Mouse (Mus musculus): ENCODE data around the gene Actr6. TPM values are rescaled to one million over a fixed set of nuclear protein-coding genes. Genes with fewer than 3 reads are reported as not detected.
A peak's percentile ranks its signal among the peaks of the same experiment; 100 is the strongest.

The Actr6 gene
- total and polyA plus RNA-seq, 2 experiments: 1.8 to 19.6 TPM

GRCm38 (mm10) chr10:89744871-89745665, 13.0 kb upstream of the Actr6 start, which contains the start of gene Uhrf1bp1l:
Gene Uhrf1bp1l (plus strand): TSS chr10:89744991.
- WGBS: under 1% methylated on average over 85 of the region's 85 CpGs
- Histone ChIP-seq H3K27me3 (ENCODE audit: control insufficient read depth, insufficient read depth, low read length) (no peaks in the 10 kb centered on the region), H3K79me2 (ENCODE audit: control insufficient read depth, insufficient read depth, low read length) (peaks cover 12% of the 10 kb centered on the region; the same call in 1 of the 2 replicates), H3K27ac (replicated peaks; ENCODE audit: insufficient read depth, low read depth, low read length) (peak within 1 kb of the TSS; percentile 95), H3K36me3 (ENCODE audit: control insufficient read depth, insufficient read depth, low read length) (no peaks in the 10 kb centered on the region), H3K9ac (ENCODE audit: low read depth, low read length) (peak within 1 kb of the TSS; percentile 96), H3K4me3 (ENCODE audit: insufficient read depth, low read depth, low read length) (peak within 1 kb of the TSS; percentile 83), H3K4me1 (ENCODE audit: control insufficient read depth, insufficient read depth, low read length) (peaks cover 14% of the 10 kb centered on the region)
- DNase-seq (ENCODE audit: extremely low read depth, low read depth, low spot score): peak; percentile 77
- peak; percentile 90; the same call in 1 of the 2 replicates for TF ChIP-seq POLR2A (IDR thresholded peaks at IDR 0.05; ENCODE audit: extremely low read depth, insufficient read depth, low read length)
- no peak for TF ChIP-seq CTCF (IDR thresholded peaks at IDR 0.05; ENCODE audit: low read depth, low read length)

DNA sequence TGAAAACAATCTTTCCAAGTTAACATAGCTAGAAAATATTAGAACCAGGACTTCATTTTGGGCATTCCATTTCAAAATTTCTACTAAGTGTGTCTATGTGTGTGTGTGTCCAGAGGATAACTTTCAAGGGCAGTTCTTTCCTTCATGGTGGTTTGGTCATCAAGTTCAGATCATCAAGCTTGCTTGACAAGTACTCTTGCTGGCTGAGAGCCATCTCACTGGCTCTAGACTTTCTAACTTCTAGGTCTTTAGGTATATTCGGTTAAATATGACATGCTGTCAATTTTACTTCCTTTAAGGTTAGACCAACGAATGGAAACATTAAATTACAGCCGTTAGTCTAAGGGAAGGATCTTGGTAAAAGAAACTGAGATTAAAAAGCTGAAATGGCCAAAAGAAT, 12.2 kb upstream of the Actr6 start:
- Histone ChIP-seq H3K27me3 (ENCODE audit: control insufficient read depth, insufficient read depth, low read length) (no peaks in the 10 kb centered on the region), H3K4me1 (ENCODE audit: control insufficient read depth, insufficient read depth, low read length) (peaks cover 12% of the 10 kb centered on the region), H3K27ac (replicated peaks; ENCODE audit: insufficient read depth, low read depth, low read length) (no peak overlapping the region), H3K9ac (ENCODE audit: low read depth, low read length) (no peak overlapping the region), H3K79me2 (ENCODE audit: control insufficient read depth, insufficient read depth, low read length) (peaks cover 5% of the 10 kb centered on the region; the same call in 1 of the 2 replicates), H3K36me3 (ENCODE audit: control insufficient read depth, insufficient read depth, low read length) (no peaks in the 10 kb centered on the region), H3K4me3 (ENCODE audit: insufficient read depth, low read depth, low read length) (peak overlapping the region; percentile 83; the same call in 1 of the 2 replicates)
- TF ChIP-seq CTCF (IDR thresholded peaks at IDR 0.05; ENCODE audit: low read depth, low read length) (no peak), POLR2A (IDR thresholded peaks at IDR 0.05; ENCODE audit: extremely low read depth, insufficient read depth, low read length) (no peak)
- whole genome bisulfite sequencing: 16% methylated on average over 3 of the region's 3 CpGs
- no peak for DNase-seq (ENCODE audit: extremely low read depth, low read depth, low spot score)

- Histone ChIP-seq H3K4me1 (ENCODE audit: control insufficient read depth, insufficient read depth, low read length) (peaks cover 7% of the 10 kb centered on the region), H3K27ac (replicated peaks; ENCODE audit: insufficient read depth, low read depth, low read length) (no peak overlapping the region), H3K4me3 (ENCODE audit: insufficient read depth, low read depth, low read length) (no peak overlapping the region), H3K27me3 (ENCODE audit: control insufficient read depth, insufficient read depth, low read length) (no peaks in the 10 kb centered on the region), H3K79me2 (ENCODE audit: control insufficient read depth, insufficient read depth, low read length) (peaks cover 5% of the 10 kb centered on the region; the same call in 1 of the 2 replicates), H3K36me3 (ENCODE audit: control insufficient read depth, insufficient read depth, low read length) (no peaks in the 10 kb centered on the region), H3K9ac (ENCODE audit: low read depth, low read length) (no peak overlapping the region)
- 95% methylated on average over 4 of the region's 4 CpGs for WGBS
- TF ChIP-seq CTCF (IDR thresholded peaks at IDR 0.05; ENCODE audit: low read depth, low read length) (no peak), POLR2A (IDR thresholded peaks at IDR 0.05; ENCODE audit: extremely low read depth, insufficient read depth, low read length) (no peak)
- no peak for DNase-seq (ENCODE audit: extremely low read depth, low read depth, low spot score)
Observed at GRCm38 (mm10) chr10:89743266-89743665, 11.2 kb upstream of the Actr6 start.

DNA sequence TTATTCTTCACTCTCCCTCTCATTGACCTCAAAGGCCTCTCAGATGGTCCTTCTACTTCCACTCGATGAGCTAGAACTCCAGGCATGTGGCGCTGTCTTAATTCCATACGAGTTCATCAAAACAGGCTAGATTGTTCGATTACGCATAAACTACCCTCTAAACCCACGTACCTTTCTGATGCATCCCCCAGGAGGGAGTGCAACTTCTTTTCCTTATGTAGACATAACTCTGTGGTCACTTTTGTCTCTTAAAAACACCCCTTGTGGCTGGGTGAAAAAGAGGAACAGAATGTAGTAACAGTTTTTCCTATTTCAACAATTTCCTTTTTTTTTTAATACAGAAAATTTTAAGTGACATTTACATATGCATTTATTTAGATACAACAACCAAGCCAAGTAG, 8.9 kb upstream of the Actr6 start:
- Histone ChIP-seq H3K4me3 (ENCODE audit: insufficient read depth, low read depth, low read length) (no peak overlapping the region), H3K79me2 (ENCODE audit: control insufficient read depth, insufficient read depth, low read length) (no peaks in the 10 kb centered on the region), H3K27me3 (ENCODE audit: control insufficient read depth, insufficient read depth, low read length) (no peaks in the 10 kb centered on the region), H3K36me3 (ENCODE audit: control insufficient read depth, insufficient read depth, low read length) (no peaks in the 10 kb centered on the region), H3K27ac (replicated peaks; ENCODE audit: insufficient read depth, low read depth, low read length) (no peak overlapping the region), H3K9ac (ENCODE audit: low read depth, low read length) (no peak overlapping the region), H3K4me1 (ENCODE audit: control insufficient read depth, insufficient read depth, low read length) (no peaks in the 10 kb centered on the region; the same call in 1 of the 2 replicates)
- DNase-seq (ENCODE audit: extremely low read depth, low read depth, low spot score): no peak
- TF ChIP-seq POLR2A (IDR thresholded peaks at IDR 0.05; ENCODE audit: extremely low read depth, insufficient read depth, low read length): no peak
- TF ChIP-seq CTCF (IDR thresholded peaks at IDR 0.05; ENCODE audit: low read depth, low read length): no peak
- WGBS: 84% methylated on average over 6 of the region's 6 CpGs

- no peak overlapping the region for H3K27ac ChIP-seq (replicated peaks; ENCODE audit: insufficient read depth, low read depth, low read length)
- DNase-seq (ENCODE audit: extremely low read depth, low read depth, low spot score): no peak
- H3K9ac ChIP-seq (ENCODE audit: low read depth, low read length): no peak overlapping the region
- H3K36me3 ChIP-seq (ENCODE audit: control insufficient read depth, insufficient read depth, low read length): no peaks in the 10 kb centered on the region
- H3K27me3 ChIP-seq (ENCODE audit: control insufficient read depth, insufficient read depth, low read length): no peaks in the 10 kb centered on the region
- no peak overlapping the region for H3K4me3 ChIP-seq (ENCODE audit: insufficient read depth, low read depth, low read length)
- no peaks in the 10 kb centered on the region for H3K79me2 ChIP-seq (ENCODE audit: control insufficient read depth, insufficient read depth, low read length)
- 74% methylated on average over 7 of the region's 7 CpGs for WGBS
- TF ChIP-seq CTCF (IDR thresholded peaks at IDR 0.05; ENCODE audit: low read depth, low read length) (no peak), POLR2A (IDR thresholded peaks at IDR 0.05; ENCODE audit: extremely low read depth, insufficient read depth, low read length) (no peak)
- H3K4me1 ChIP-seq (ENCODE audit: control insufficient read depth, insufficient read depth, low read length): no peaks in the 10 kb centered on the region; the same call in 1 of the 2 replicates
Observed at GRCm38 (mm10) chr10:89739703-89740102, 7.6 kb upstream of the Actr6 start.

GRCm38 (mm10) chr10:89738395-89738794, 6.3 kb upstream of the Actr6 start:
- H3K9ac ChIP-seq (ENCODE audit: low read depth, low read length): no peak overlapping the region
- no peak overlapping the region for H3K4me3 ChIP-seq (ENCODE audit: insufficient read depth, low read depth, low read length)
- no peak overlapping the region for H3K27ac ChIP-seq (replicated peaks; ENCODE audit: insufficient read depth, low read depth, low read length)
- WGBS: 87% methylated on average over 9 of the region's 9 CpGs
- no peaks in the 10 kb centered on the region for H3K36me3 ChIP-seq (ENCODE audit: control insufficient read depth, insufficient read depth, low read length)
- DNase-seq (ENCODE audit: extremely low read depth, low read depth, low spot score): no peak
- no peaks in the 10 kb centered on the region for H3K79me2 ChIP-seq (ENCODE audit: control insufficient read depth, insufficient read depth, low read length)
- TF ChIP-seq CTCF (IDR thresholded peaks at IDR 0.05; ENCODE audit: low read depth, low read length) (no peak), POLR2A (IDR thresholded peaks at IDR 0.05; ENCODE audit: extremely low read depth, insufficient read depth, low read length) (no peak)
- H3K27me3 ChIP-seq (ENCODE audit: control insufficient read depth, insufficient read depth, low read length): no peaks in the 10 kb centered on the region
- no peaks in the 10 kb centered on the region for H3K4me1 ChIP-seq (ENCODE audit: control insufficient read depth, insufficient read depth, low read length)

All from liver, adult 2 months (tissue).